In genomic region chr1:73862323-73863073, GRCm38 (mm10) we compare ENCODE assay signal across 8 mouse cellular contexts.
A peak's percentile ranks its signal among the peaks of the same experiment; 100 is the strongest.
DNase-seq lines count a peak whose midpoint lies in the region; ATAC-seq and TF ChIP-seq lines count a peak whose summit lies in the region.

No protein-coding gene starts in this region.

- TF ChIP-seq POLR2A in limb, embryonic 14.5 days (IDR thresholded peaks at IDR 0.05; ENCODE audit: borderline replicate concordance, extremely low read depth, insufficient read depth, insufficient read length): no peak

- peak overlapping the region; percentile 63 for H3K27ac ChIP-seq in limb, embryonic 14.5 days (replicated peaks; ENCODE audit: low read depth, low read length)
- no peak overlapping the region for H3K27ac ChIP-seq in midbrain, embryonic 15.5 days

- H3K9ac ChIP-seq in limb, embryonic 14.5 days (ENCODE audit: low read depth, low read length, severe bottlenecking): peak overlapping the region; percentile 3; the same call in 1 of the 2 replicates
- 0 out of 2 replicates have a peak overlapping the region, but pooled peaks have one; percentile 5 for H3K9ac ChIP-seq in midbrain, embryonic 15.5 days

- ATAC-seq in limb, embryonic 14.5 days (ENCODE audit: low FRiP score, low read depth): peak; percentile 96
- ATAC-seq in midbrain, embryonic 15.5 days (replicated peaks): peak; percentile 75

- DNase-seq in heart, adult 11 months: peak; percentile 91
- DNase-seq in heart, adult 8-10 months (ENCODE audit: low spot score): no peak
- peak; percentile 30 for DNase-seq in c-Kit-positive CD71-negative TER-119-negative erythroid progenitor cells, embryonic 14.5 days (ENCODE audit: low read depth)
- peak; percentile 75 for DNase-seq in gastrocnemius, postnatal 14 days
- peak; percentile 4 for DNase-seq in induced T-regulatory cell, adult 2 months (ENCODE audit: low read depth)
- DNase-seq in limb, embryonic 14.5 days (ENCODE audit: low spot score): peak; percentile 71
- DNase-seq in testis, postnatal 14 days (ENCODE audit: low spot score): peak; percentile 50

- no peaks in the 10 kb centered on the region for H3K27me3 ChIP-seq in limb, embryonic 14.5 days (ENCODE audit: control insufficient read depth, insufficient read depth, low read length)
- no peaks in the 10 kb centered on the region for H3K27me3 ChIP-seq in midbrain, embryonic 15.5 days (replicated peaks)

- peaks cover 5% of the 10 kb centered on the region; the same call in 1 of the 2 replicates for H3K4me1 ChIP-seq in limb, embryonic 14.5 days (ENCODE audit: control insufficient read depth, insufficient read depth, low read length)
- 0 out of 2 replicates have a peak, but pooled peaks cover 4% of the 10 kb centered on the region for H3K4me1 ChIP-seq in midbrain, embryonic 15.5 days

- WGBS in limb, embryonic 14.5 days: 5% methylated on average over 15 of the region's 15 CpGs
- WGBS in midbrain, embryonic 15.5 days: 13% methylated on average over 15 of the region's 15 CpGs

- intact Hi-C loops in gastrocnemius, postnatal 14 days (cut with DNase I; ENCODE audit: low total_unique reads): no loop called here

- no peak overlapping the region for H3K4me3 ChIP-seq in limb, embryonic 14.5 days (replicated peaks; ENCODE audit: low read length)
- no peak overlapping the region for H3K4me3 ChIP-seq in midbrain, embryonic 15.5 days

- peak overlapping the region; percentile 34 for H3K4me2 ChIP-seq in limb, embryonic 14.5 days (replicated peaks; ENCODE audit: low read depth, low read length, severe bottlenecking)
- no peak overlapping the region for H3K4me2 ChIP-seq in midbrain, embryonic 15.5 days

- H3K36me3 ChIP-seq in limb, embryonic 14.5 days (ENCODE audit: control insufficient read depth, insufficient read depth, low read length): no peaks in the 10 kb centered on the region
- H3K36me3 ChIP-seq in midbrain, embryonic 15.5 days (replicated peaks): no peaks in the 10 kb centered on the region

- H3K9me3 ChIP-seq in limb, embryonic 14.5 days (ENCODE audit: control insufficient read depth, low read length): no peaks in the 10 kb centered on the region
- H3K9me3 ChIP-seq in midbrain, embryonic 15.5 days: no peaks in the 10 kb centered on the region
